Mouse (Mus musculus): ENCODE data around the gene Magee2. TPM values are rescaled to one million over a fixed set of nuclear protein-coding genes. Genes with fewer than 3 reads are reported as not detected.

Gene Magee2
- total RNA-seq (2023): not detected in 2 replicates

DNA sequence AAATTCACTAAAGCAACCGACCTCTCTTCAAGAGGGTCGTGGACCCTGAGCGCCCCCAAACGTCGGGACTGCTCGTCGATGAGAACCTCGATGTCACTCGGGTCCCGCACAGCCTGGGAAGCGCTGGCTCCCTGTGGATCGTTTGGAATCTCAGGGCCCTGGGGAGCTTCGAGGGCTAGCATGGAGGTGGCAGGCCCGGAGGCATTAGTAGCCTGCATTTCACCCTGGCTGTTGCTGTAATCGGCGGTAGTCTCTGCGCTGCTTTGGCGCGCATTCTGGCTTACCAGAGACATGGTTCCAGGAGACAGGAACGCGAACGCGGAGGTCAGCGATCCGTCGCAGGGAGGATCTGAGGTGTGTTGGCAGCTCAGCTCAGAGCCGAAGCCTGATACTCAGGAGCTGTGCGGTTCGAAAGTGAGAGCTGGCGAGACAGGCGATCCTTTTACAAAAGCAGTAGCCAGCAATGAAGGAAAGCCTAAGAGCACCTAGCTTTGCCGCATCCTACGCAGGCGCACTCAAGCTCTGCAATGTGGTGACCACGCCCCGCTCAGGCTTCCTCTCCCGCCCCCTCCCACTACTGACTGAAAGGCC, at the start of gene Magee2:
Magee2 (minus strand) TSS at position 517 of the 591 bp plus-strand sequence.

Other genes with a start within 250 kb of the Magee2 start
- gene Zdhhc15, start 186.2 kb downstream of the Magee2 start, total RNA-seq (2023): 0.13 and 0.32 TPM in 2 replicates
- 23.0 and 26.0 TPM in 2 replicates for gene Pbdc1, start 222.5 kb upstream of the Magee2 start, total RNA-seq (2023)

Data from neutrophil, adult 65 days (primary cell).